Mouse (Mus musculus) G1E (cell line): ENCODE results near the gene Ube3b.

Source experiments
- CTCF ChIP-seq: IDR thresholded peaks from 2 replicates; pipeline ENCODE4 v1.5.1; 2012; ENCODE audit warnings: low read depth, low read length, inconsistent platforms, mixed read lengths
- TAL1 ChIP-seq: conservative IDR thresholded peaks from 2 replicates; pipeline ENCODE4 v1.6.1; 2012; ENCODE audit warnings: low read depth, low read length, inconsistent platforms, mixed read lengths

DNA sequence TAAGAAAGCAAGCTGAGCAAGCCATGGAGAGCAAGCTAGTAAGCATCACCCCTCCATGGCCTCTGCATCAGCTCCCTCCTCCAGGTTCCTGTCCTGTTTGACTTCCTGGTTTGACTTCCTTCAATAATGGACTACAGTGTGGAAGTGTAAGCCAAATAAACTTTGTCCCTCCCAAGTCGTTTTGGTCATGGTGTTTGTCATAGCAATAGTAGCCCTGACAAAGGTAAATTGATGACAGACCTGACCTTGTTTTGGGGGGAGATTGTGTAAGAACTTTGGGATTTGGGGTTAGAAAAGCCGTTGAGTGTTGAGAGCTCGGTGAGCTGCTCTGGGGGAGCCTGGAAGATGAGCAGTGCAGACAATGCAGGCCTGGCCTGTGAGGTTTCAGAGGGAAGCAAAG is 90.0 kb downstream of the Ube3b start:
- no peak for TF ChIP-seq CTCF
- TF ChIP-seq TAL1, result no peak
